ENCODE assay signal across 18 mouse cellular contexts in the genomic region with DNA sequence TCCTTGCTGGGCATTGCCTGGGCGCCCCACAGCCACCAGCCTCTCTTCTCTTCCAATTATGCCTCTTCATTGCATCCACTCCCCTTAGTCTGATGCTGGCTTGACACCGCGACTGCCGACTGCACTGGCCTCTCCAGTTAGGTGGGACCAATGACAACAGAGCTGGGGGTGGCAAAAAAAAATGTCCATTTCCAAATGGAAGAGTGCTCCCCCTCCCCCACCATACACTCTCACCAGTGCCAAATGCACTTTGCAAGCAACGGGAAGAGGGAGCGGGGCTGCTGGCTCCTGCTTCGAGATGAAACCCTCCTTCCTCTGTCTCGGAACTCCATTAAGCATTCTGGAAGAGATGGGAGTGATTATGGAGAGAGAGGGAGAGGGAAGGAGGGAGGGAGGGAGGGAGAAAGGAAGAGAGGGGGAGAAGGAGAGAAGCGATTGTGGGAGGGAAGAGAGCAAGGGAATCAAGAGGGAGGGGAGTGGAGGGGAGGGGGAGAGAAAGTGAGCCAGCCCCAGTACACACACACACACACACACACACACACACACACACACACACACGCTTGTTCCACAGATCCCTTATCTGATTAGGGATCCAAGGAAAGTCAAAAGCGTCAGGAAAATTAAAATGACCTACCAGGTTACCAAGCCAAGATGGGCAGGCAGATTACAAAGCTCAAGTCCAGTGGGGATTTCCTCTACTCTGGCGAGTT. TPM values are rescaled to one million over a fixed set of nuclear protein-coding genes. Genes with fewer than 3 reads are reported as not detected.
DNase-seq lines count a peak whose midpoint lies in the region; ATAC-seq and TF ChIP-seq lines count a peak whose summit lies in the region.
"Had no signal": no experiment of that assay in that cellular context is flagged by ENCODE, and none has a peak within 500 bp of the region (broad histone marks: within the 10 kb centered on the region; RNA-seq: fewer than 3 reads in every experiment).

No protein-coding gene starts in this region.

- no peaks in the 10 kb centered on the region for H3K27me3 ChIP-seq in embryonic facial prominence, embryonic 11.5 days (ENCODE audit: control insufficient read depth, insufficient read depth, low read length)
- H3K27me3 ChIP-seq in embryonic facial prominence, embryonic 10.5 days (replicated peaks; ENCODE audit: low read depth, poor library complexity, severe bottlenecking) = no peaks in the 10 kb centered on the region
- H3K27me3 ChIP-seq in hindbrain, postnatal 0 days (ENCODE audit: insufficient read depth, low read length) = no peaks in the 10 kb centered on the region
- H3K27me3 ChIP-seq: embryonic facial prominence, embryonic 13.5 days; liver, embryonic 13.5 days had no signal

- no peak for TF ChIP-seq CTCF in hindbrain, postnatal 0 days (IDR thresholded peaks at IDR 0.05; ENCODE audit: low read depth)

- 23% methylated on average over 11 of the region's 12 CpGs for WGBS in embryonic facial prominence, embryonic 11.5 days
- 25% methylated on average over 11 of the region's 12 CpGs for WGBS in embryonic facial prominence, embryonic 10.5 days
- WGBS in hindbrain, postnatal 0 days = 13% methylated on average over 12 of the region's 12 CpGs

- H3K4me3 ChIP-seq in embryonic facial prominence, embryonic 11.5 days (ENCODE audit: low read depth, low read length) = no peak overlapping the region
- no peak overlapping the region for H3K4me3 ChIP-seq in embryonic facial prominence, embryonic 10.5 days
- H3K4me3 ChIP-seq in hindbrain, postnatal 0 days (ENCODE audit: low read length) = no peak overlapping the region
- H3K4me3 ChIP-seq: embryonic facial prominence, embryonic 13.5 days; liver, embryonic 13.5 days had no signal

- peak; percentile 2 for DNase-seq in embryonic facial prominence, embryonic 11.5 days (ENCODE audit: low spot score)
- DNase-seq in embryonic facial prominence, embryonic 10.5 days (ENCODE audit: low spot score) = no peak
- DNase-seq in right cerebral cortex, postnatal 10 days (ENCODE audit: low spot score in 2 of 2) = peak; percentile 35 to 40
- DNase-seq in right cerebral cortex, postnatal 25 days = no peak
- peak; percentile 74 for DNase-seq in hindbrain, postnatal 0 days (ENCODE audit: low spot score)
- DNase-seq in retina, postnatal 1 day = peak; percentile 64
- no peak for DNase-seq in thymus, postnatal 14 days
- no peak for DNase-seq in adrenal gland, postnatal 25 days
- DNase-seq: adrenal gland, postnatal 36 days; B cell, adult 2 months; cerebellum, adult 11-12 months; heart, postnatal 10 days; kidney, adult 18-20 months; liver, embryonic 13.5 days; lung, postnatal 10 days had no signal

- no peak overlapping the region for H3K4me2 ChIP-seq in embryonic facial prominence, embryonic 11.5 days (ENCODE audit: low read depth, low read length)
- peak overlapping the region; percentile 35 for H3K4me2 ChIP-seq in hindbrain, postnatal 0 days (ENCODE audit: low read depth, low read length)
- H3K4me2 ChIP-seq: embryonic facial prominence, embryonic 13.5 days; liver, embryonic 13.5 days had no signal

- no peaks in the 10 kb centered on the region for H3K4me1 ChIP-seq in embryonic facial prominence, embryonic 11.5 days (ENCODE audit: control insufficient read depth, insufficient read depth, low read length)
- peaks cover 7% of the 10 kb centered on the region; the same call in 1 of the 2 replicates for H3K4me1 ChIP-seq in embryonic facial prominence, embryonic 10.5 days
- H3K4me1 ChIP-seq in hindbrain, postnatal 0 days (ENCODE audit: insufficient read depth, low read length) = peaks cover 5% of the 10 kb centered on the region; the same call in 1 of the 2 replicates
- H3K4me1 ChIP-seq: embryonic facial prominence, embryonic 13.5 days; liver, embryonic 13.5 days had no signal

- ATAC-seq in embryonic facial prominence, embryonic 11.5 days (replicated peaks; ENCODE audit: insufficient number of reproducible peaks, low FRiP score, low TSS enrichment, low read depth) = no peak
- peak; percentile 78 for ATAC-seq in hindbrain, postnatal 0 days

- H3K9ac ChIP-seq in embryonic facial prominence, embryonic 11.5 days (replicated peaks; ENCODE audit: low read length) = no peak overlapping the region
- H3K9ac ChIP-seq in hindbrain, postnatal 0 days (replicated peaks; ENCODE audit: low read length) = peak overlapping the region; percentile 23; the same call in 1 of the 2 replicates
- H3K9ac ChIP-seq: embryonic facial prominence, embryonic 13.5 days; liver, embryonic 13.5 days had no signal

- no peak overlapping the region for H3K27ac ChIP-seq in embryonic facial prominence, embryonic 11.5 days (replicated peaks; ENCODE audit: low read depth, low read length)
- H3K27ac ChIP-seq in embryonic facial prominence, embryonic 10.5 days (replicated peaks) = no peak overlapping the region
- H3K27ac ChIP-seq in hindbrain, postnatal 0 days = peak overlapping the region; percentile 23; the same call in 1 of the 2 replicates
- H3K27ac ChIP-seq: embryonic facial prominence, embryonic 13.5 days; liver, embryonic 13.5 days had no signal

- no peaks in the 10 kb centered on the region for H3K36me3 ChIP-seq in embryonic facial prominence, embryonic 11.5 days (replicated peaks; ENCODE audit: control insufficient read depth, insufficient read depth, low read depth, low read length)
- H3K36me3 ChIP-seq in embryonic facial prominence, embryonic 10.5 days (replicated peaks) = no peaks in the 10 kb centered on the region
- H3K36me3 ChIP-seq in hindbrain, postnatal 0 days (ENCODE audit: insufficient read depth, low read length) = no peaks in the 10 kb centered on the region
- H3K36me3 ChIP-seq: embryonic facial prominence, embryonic 13.5 days; liver, embryonic 13.5 days had no signal

- H3K9me3 ChIP-seq in embryonic facial prominence, embryonic 11.5 days (replicated peaks; ENCODE audit: control insufficient read depth, low read length) = no peaks in the 10 kb centered on the region
- H3K9me3 ChIP-seq in embryonic facial prominence, embryonic 10.5 days = no peaks in the 10 kb centered on the region
- H3K9me3 ChIP-seq in hindbrain, postnatal 0 days (ENCODE audit: low read length) = no peaks in the 10 kb centered on the region
- H3K9me3 ChIP-seq: embryonic facial prominence, embryonic 13.5 days; liver, embryonic 13.5 days had no signal

RNA-seq across cellular contexts. Expression of a gene that starts 5.0 kb away (rescaled TPM):
- not detected in 2 replicates for polyA plus RNA-seq in embryonic facial prominence, embryonic 11.5 days (2014; fragmentation: Nextera tagmentation; extraction: Ambion mirVana)
- polyA plus RNA-seq in embryonic facial prominence, embryonic 10.5 days (2016; fragmentation: Nextera tagmentation; extraction: Ambion mirVana) = not detected in 2 replicates
- total RNA-seq in hindbrain, postnatal 0 days (2014; rRNA removed) = not detected in 2 replicates
- polyA plus RNA-seq in hindbrain, postnatal 0 days (2015; fragmentation: Nextera tagmentation; extraction: Ambion mirVana) = 0.39 TPM in 1 of 2 replicates, not detected in the other
- total RNA-seq in adrenal gland, postnatal 25 days (2021) = not detected in 2 replicates
- total RNA-seq: adrenal gland, postnatal 36 days; gastrocnemius, postnatal 4 days; heart, postnatal 10 days had no signal
- polyA plus RNA-seq: embryonic facial prominence, embryonic 13.5 days; large intestine, adult 2 months; liver, embryonic 13.5 days had no signal

Comparison
In these comparisons a context has a peak if more than half of its experiments do, and no peak if none do; other contexts are left out.
1. DNase-seq: peak in embryonic facial prominence, embryonic 11.5 days (single experiment), right cerebral cortex, postnatal 10 days (2 of 2), hindbrain, postnatal 0 days (single experiment) and retina, postnatal 1 day (single experiment); none in embryonic facial prominence, embryonic 10.5 days (single experiment), right cerebral cortex, postnatal 25 days (single experiment), thymus, postnatal 14 days (single experiment) and adrenal gland, postnatal 25 days (single experiment).